Mouse (Mus musculus): ENCODE results near the gene Rab29.

- TF ChIP-seq EP300 (optimal IDR thresholded peaks at IDR 0.05) (no peak), CTCF (IDR thresholded peaks at IDR 0.05; ENCODE audit: low read depth) (no peak)
Measured at GRCm38 (mm10) chr1:131908456-131908855, 41.4 kb downstream of the Rab29 start.

Measured in stomach, postnatal 0 days (tissue).